Mouse (Mus musculus) spleen, adult 2 months (tissue): ENCODE results near the gene Ddx3x.

Source experiments
- CTCF ChIP-seq: fragments of 200-500 bp; IDR thresholded peaks from 2 replicates; pipeline ENCODE4 v1.5.1; 2011; ENCODE audit warnings: mild to moderate bottlenecking, inconsistent platforms; ENCODE audit not compliant: insufficient read depth, insufficient read length, insufficient replicate concordance; ENCODE audit errors: extremely low read depth
- POLR2A ChIP-seq: fragments of 200-500 bp; IDR thresholded peaks from 2 replicates; pipeline ENCODE4 v1.6.1; 2011; ENCODE audit warnings: low read depth, low read length, inconsistent platforms

DNA sequence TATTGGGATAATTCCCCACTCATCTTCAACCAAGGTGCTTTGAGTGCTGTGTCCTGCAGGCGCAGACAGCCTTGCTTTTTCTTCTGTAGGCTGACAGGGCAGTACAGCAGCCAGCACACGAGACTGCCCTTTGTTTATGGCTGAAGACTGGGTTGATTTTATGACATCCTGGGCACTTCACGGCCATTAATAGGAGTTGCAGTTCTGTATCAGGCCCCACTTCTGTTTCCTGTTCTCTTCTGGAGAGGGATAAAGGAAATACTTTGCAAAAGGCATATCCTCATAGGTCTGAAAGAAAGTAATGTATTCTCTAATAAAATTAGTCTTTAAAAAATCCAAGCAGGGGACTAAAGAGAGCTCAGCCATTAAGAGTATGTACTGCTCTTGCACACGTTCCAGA, 46.1 kb upstream of the Ddx3x start:
- no peak for TF ChIP-seq CTCF
- TF ChIP-seq POLR2A, result no peak
